Mouse (Mus musculus) kidney, postnatal 10 days (tissue): ENCODE measurements around the gene Evi2b.

Source experiments
- DNase-seq: peaks from one replicate; pipeline ENCODE4 v3.0.0; 2021; ENCODE audit warnings: mixed read lengths

Evi2b gene

GRCm38 (mm10) chr11:79523560-79524309 lies at the start of gene Evi2b:
Gene Evi2b, minus strand, starts transcription at chr11:79523762.
- DNase-seq, result no peak

- no peak for DNase-seq
Observed at GRCm38 (mm10) chr11:79570319-79570718, 46.8 kb upstream of the Evi2b start.

GRCm38 (mm10) chr11:79568197-79568911 lies 44.8 kb upstream of the Evi2b start:
- no peak for DNase-seq

DNA sequence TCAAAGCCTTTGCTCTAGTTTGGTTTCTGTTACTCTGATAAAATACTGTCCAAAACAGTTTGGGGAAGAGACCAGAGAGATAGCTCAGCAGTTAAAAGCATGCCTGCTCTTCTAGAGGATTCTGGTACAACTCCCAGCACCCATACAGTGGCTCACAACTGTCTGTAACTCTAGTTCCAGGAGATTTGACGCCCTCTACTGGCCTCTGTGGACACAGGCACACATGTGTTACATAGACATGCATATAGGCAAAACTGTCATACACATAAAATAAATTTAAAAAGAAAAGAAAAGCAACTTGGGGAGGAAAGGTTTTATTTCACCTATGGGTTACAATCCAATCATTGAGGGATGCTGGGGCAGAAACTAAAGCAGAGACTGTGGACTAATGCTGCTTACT lies 43.4 kb upstream of the Evi2b start:
- DNase-seq, result no peak

DNA sequence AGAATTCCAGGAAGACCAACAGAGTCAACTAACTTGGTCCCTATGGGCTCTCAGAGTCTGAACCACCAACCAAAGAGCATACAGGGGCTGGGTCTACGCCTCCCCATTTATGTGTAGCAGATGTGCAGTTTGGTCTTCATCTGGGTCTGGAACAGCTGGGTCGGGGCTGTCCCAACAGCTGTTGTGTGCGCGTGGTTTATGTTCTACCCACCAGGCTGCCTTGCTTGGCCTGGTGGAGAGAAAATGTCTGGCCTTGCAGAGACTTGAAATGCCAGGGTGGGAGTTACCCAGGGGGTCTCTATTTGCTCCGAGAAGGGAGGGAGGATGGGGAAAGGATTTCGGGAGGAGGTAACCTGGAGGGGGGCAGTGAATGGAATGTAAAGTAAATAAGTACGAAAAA lies 39.9 kb upstream of the Evi2b start:
- no peak for DNase-seq

GRCm38 (mm10) chr11:79560536-79560935 lies 37.0 kb upstream of the Evi2b start:
- DNase-seq, result no peak

DNA sequence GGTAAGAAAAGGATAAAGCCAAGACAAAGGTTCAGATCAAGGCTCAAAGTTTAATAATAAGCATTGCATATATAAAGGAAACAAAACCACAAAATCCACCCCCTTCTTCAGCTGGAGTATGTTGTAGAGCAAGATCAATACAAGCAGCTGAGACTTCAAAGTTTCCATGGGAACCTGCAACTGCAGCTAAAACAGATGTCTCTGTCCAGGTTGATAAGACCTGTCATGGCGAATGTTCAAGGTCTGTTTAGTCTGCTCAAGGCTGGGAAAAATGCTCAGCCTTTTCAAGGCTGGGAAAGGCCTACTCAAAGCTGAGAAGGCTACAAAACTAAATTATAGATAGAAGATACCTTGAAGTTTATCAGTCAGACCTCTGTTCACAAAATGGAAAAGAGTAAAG lies 29.1 kb upstream of the Evi2b start:
- no peak for DNase-seq

DNA sequence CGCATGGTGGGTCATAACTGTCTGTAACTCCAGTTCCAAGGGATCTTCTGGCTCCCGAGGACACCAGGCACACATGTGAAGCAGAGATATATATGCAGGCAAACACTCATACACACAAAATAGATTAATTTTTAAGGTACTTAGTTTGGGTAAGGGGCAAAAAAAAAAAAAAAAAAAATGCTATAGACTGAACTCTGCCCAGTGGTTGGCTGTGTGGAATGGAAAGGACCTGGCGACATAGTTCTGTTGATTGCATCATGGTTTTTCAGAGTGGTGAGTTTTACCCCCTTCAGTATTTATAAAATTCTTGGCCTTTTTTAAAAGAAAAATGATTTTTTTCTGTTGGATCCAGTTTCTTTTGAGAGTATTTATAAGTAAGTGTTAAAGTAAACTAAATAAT lies 12.7 kb upstream of the Evi2b start:
- no peak for DNase-seq

DNA sequence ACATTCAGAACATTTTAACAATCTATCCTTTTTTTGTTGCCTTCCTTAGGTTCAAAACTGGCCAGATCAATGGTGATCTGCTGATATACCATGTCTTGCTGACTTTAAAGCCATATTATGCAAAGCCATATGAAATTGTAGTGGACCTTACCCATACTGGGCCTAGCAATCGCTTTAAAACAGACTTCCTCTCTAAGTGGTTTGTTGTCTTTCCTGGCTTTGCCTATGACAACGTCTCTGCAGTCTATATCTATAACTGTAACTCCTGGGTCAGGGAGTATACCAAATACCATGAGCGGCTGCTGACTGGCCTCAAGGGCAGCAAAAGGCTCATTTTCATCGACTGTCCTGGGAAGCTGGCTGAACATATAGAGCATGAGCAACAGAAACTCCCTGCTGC lies 12.0 kb upstream of the Evi2b start:
- DNase-seq, result no peak

DNA sequence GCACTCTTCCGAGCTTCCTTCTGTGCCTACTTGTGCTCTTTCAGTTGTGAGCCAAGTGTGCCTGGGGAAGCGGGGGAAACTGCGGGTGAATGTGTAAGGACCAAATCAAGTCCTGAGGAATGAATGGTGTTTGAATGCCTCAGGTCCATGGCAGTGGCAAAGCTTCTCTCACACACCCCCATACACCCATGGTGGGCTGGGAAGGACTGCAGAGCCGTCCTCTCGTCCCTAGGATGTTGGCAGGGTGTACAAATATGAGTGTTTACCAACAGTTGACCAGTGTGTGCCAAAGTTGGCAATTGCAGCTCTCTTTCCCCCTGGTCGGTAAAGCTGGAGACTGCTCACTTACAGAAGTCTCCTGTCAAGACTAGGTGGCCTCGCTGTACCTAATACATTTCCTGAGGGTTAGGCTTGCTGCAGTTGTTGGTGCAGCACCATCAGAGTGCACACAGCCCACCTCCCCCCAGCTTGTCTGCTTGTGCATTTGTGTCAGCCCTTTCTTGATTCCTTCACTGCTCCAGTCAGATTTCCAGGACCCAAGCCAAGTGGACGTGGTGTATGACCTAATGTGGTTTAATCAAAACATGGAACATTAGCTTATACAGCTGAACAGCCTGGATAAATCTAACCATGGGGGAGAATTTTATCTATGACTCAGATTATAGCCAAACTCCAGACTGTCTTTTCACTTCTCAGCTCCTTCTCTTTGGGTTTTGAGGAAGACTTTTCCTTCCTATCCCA lies 10.6 kb upstream of the Evi2b start:
- DNase-seq, result peak; percentile 78

- no peak for DNase-seq
Observed at GRCm38 (mm10) chr11:79533311-79533710, 9.7 kb upstream of the Evi2b start.

DNA sequence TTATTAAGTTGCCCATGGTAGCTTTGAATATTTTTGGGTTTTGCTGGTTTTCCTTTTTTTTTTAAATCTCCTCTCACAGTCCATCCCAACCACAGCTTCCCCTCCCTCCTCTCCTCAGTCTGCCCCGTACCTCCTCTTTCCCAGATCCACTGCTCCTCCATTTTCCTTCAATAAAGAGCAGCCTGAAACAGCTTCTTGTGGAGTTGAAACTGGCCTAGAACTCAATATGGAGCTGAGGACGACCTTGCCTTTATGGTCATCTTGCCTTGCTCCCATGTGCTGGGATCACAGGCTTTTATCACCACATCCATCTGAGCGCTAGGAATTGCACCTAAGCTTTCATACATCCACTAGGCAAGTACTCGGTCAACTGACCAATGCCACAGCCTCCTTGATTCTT lies 7.9 kb upstream of the Evi2b start:
- DNase-seq, result no peak

- DNase-seq, result no peak
Observed at GRCm38 (mm10) chr11:79530774-79531173, 7.2 kb upstream of the Evi2b start.

- peak; percentile 15 for DNase-seq
Observed at GRCm38 (mm10) chr11:79530333-79530761, 6.8 kb upstream of the Evi2b start, which contains the start of the genes Evi2 and Evi2a. Gene Evi2, minus strand, starts transcription at chr11:79530589. Gene Evi2a, minus strand, starts transcription at chr11:79530609.

- no peak for DNase-seq
Observed at GRCm38 (mm10) chr11:79529736-79530135, 6.2 kb upstream of the Evi2b start.

DNA sequence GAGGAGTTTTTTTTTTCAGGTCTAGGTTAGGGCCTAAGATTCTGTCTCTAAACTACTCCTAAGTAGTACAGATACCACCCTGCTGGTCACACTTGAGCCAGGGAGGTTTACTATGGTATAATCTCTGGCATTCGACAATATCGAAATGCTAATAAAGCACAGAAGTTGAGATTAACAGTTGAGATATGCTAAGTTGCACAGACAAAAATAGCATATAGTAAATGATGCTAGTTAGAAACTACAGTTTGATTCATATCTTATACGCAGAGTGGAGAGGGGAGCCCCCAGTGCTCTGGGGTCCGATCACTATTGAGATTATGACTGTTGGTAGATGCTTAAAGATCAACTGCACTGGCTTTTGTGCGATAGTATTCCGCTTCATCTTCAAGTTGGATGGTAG lies 5.7 kb upstream of the Evi2b start:
- DNase-seq, result no peak

DNA sequence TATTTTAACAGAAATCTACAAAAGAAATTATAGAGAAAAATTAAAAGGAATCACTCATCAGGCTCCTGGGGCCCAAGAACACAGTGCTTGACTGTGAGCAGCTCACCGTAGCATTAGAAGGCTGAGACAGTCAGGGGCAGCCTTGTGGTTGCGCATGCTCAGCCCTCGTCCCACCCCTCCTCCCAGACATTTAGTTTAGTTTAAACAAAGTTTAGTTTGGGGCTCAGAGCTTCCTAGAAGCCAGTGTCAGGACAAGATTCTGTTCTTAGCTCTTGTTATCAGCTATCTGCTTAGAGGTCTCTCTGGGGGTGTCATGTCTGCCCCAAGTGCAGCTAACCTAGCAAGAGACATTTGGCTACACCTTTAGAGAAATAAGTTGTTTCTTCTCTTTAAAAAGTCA lies 5.0 kb upstream of the Evi2b start:
- DNase-seq, result no peak

DNA sequence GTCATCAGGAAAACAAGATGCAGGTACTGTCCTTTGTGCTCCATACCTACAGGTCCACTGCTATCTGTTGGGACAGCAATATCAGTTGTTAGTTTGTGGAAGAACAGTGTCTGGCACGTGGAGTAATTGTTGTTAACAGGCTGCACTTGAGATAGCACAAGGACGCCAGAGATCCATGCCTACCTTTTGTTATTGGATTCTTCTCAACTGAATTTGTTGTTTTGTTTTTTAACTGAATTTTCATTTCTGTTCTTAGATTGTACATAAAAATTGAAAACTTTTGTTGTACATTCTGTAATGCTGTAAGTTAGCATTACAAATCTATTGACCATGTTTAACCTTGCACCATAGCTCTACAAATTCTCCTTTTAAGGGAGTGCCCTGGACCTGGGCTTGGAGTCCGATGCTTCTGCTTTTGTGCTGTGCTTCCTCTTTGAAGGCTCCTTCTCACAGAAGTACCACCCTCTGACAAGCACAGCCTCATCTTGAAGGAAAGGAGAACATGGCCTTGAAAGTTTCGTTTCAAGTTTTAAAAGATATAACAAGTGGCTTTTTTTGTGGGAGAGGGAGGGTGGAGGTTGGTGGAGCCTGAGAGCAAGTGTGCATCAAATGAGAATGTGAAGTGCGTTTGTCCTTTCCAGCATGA lies 4.3 kb upstream of the Evi2b start:
- no peak for DNase-seq

GRCm38 (mm10) chr11:79527015-79527738 lies 3.6 kb upstream of the Evi2b start:
- peak; percentile 41 for DNase-seq

DNA sequence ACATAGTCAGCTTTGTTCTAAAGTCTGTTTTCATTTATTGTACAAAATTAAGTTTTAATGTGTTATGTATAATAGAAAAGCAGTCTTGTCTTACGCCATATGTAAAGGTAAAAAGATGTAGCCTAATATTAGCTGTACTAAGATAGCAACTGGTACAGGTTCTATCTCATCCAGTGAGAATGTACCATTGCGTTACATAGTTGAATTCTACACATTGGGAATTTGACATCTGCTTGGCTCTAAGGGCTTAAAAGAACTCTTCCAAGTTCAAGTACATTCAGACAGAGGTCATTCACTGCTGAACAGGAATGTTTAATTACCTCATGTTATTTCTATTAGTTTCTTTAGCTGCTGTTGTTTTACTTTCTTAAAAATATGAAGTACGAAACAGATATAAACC lies 3.0 kb upstream of the Evi2b start:
- no peak for DNase-seq

- DNase-seq, result no peak
Observed at GRCm38 (mm10) chr11:79524310-79524575, 681 bp upstream of the Evi2b start.

GRCm38 (mm10) chr11:79522944-79523343 lies 618 bp downstream of the Evi2b start:
- no peak for DNase-seq

DNA sequence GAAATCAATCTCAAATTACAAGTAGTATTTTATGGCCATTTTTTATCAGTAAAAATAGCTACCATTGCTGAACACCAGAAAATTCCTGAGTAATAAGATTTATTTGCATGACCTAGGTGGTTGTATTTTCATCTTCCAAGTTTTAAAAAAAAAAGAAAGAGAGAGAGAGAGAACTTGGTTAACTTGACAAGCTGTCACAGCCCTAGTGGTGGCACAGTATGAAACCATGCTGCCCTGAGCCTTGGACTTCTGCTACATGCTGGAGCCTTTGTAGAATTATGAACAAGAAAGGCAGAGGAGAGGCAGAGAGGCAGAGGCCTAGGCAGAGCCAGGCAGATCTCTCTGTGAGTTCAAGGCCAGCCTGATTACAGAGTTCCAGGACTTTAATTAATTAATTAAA lies 1.6 kb downstream of the Evi2b start:
- no peak for DNase-seq
